Mouse (Mus musculus): ENCODE results near the gene Vps53.
A peak's percentile ranks its signal among the peaks of the same experiment; 100 is the strongest.

The Vps53 gene

DNA sequence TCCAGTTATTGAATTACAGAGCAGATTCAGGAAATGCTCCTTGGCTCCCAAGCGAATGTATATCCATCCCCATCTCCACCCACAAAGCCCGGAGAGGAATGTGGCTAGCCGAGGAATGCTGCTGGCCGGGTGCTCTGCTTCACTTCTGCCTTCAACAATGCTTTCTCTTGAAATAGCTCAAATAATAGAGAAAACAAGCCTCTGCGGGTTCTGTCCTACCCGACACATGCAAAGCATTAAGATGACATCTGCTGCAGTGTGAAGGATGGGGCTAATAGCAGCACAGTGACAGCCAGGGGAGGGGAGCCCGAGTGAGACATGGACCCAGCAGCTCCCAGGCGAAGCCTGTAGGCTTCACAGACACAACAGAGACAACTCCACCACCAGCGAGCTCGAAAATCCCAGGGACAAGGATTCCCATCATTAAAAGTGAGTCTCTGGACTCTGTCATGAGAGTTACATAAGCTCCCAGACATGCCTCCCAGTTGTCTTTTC is 59.0 kb downstream of the Vps53 start:
- DNase-seq (ENCODE audit: extremely low read depth, low read depth), result no peak

- DNase-seq (ENCODE audit: extremely low read depth, low read depth), result no peak
Observed at GRCm38 (mm10) chr11:76110416-76110815, 69.0 kb downstream of the Vps53 start.

- no peak for DNase-seq (ENCODE audit: extremely low read depth, low read depth)
Observed at GRCm38 (mm10) chr11:76106551-76107496, 72.6 kb downstream of the Vps53 start.

GRCm38 (mm10) chr11:76101154-76101553 is 78.3 kb downstream of the Vps53 start:
- DNase-seq (ENCODE audit: extremely low read depth, low read depth), result no peak

- DNase-seq (ENCODE audit: extremely low read depth, low read depth), result no peak
Observed at GRCm38 (mm10) chr11:76099193-76099975, 80.1 kb downstream of the Vps53 start.

DNA sequence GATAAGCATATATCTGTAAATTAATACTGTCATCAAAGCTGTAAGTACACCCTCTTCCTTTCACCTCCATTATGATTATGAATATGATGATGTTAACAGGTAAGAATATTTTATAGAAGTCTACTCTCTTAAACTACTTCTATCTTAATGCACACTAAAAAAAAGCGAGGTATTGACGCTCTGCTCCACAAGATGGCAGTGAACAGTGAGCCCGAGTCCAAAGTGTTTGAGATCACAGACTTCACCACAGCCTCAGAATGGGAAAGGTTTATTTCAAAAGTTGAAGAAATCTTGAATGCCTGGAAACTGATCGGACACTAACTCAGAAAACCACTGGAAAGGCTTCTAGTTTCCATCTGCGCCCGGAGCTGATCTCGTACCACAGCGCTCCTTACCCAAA is 85.8 kb downstream of the Vps53 start:
- DNase-seq (ENCODE audit: extremely low read depth, low read depth), result no peak

- no peak for DNase-seq (ENCODE audit: extremely low read depth, low read depth)
Observed at GRCm38 (mm10) chr11:76089776-76090175, 89.7 kb downstream of the Vps53 start.

DNA sequence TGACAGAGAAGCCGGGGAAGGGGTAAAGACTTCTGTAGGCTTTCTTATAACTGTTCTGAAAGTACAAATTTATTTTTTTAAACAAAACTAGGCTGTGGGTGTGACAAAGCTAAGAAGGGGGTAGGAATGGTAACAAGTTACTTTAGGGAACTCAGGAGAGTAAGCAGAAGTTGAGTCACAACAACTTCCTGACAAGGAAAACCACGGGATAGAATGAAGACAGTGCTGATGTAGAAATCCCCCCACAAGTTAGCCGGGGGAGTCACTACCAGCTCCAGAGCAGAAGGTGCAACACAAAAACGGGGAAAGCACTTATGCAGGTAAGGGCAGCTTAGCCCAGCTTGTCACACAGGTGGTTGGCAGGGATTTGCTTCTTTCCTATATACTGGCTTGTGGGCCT is 90.9 kb downstream of the Vps53 start:
- no peak for DNase-seq (ENCODE audit: extremely low read depth, low read depth)

- peak; percentile 31 for DNase-seq (ENCODE audit: extremely low read depth, low read depth)
Observed at GRCm38 (mm10) chr11:76085898-76086591, 93.4 kb downstream of the Vps53 start.

- DNase-seq (ENCODE audit: extremely low read depth, low read depth), result no peak
Observed at GRCm38 (mm10) chr11:76084943-76085342, 94.5 kb downstream of the Vps53 start.

DNA sequence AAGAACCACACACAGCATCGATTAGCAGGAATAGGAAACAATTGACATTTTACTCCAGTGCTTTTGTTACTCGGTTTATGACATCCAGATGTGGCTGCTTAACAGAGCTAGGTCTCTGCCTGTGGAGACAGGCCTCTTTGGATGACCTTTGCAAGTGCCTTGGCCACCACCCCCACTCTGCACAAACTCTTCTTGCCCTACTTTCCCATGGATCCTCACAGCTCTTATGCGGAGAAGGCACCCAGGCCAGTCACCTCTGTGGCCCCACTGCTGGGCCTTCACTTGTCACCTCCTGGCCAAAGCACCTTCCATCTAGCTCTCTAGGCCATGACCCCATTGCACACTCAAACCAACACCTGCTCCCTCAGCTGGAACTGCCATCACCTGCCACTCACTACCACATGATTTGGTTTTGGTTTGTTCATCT is 95.5 kb downstream of the Vps53 start:
- DNase-seq (ENCODE audit: extremely low read depth, low read depth), result no peak

GRCm38 (mm10) chr11:76081048-76081640 is 98.3 kb downstream of the Vps53 start:
- DNase-seq (ENCODE audit: extremely low read depth, low read depth), result no peak

DNA sequence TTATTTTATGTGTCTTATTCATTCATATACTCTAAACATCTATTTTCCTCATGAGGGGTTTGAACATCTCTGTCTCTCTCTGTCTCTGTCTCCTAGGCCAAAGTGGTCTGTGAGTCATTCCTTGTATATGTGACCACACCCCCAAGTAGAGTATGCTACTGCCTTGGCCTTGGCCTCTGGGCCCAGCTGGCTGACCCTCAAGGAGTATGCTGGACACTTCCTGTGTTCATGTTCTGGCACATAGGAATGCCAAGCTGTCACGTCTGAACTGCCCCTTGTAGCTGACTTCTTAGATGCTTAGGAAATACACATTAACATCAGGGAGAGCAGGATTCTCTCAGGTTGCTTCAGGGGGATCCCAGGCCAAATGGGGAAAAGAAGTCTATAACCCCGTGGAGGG is 99.2 kb downstream of the Vps53 start:
- DNase-seq (ENCODE audit: extremely low read depth, low read depth), result no peak

- DNase-seq (ENCODE audit: extremely low read depth, low read depth), result no peak
Observed at GRCm38 (mm10) chr11:76077341-76077740, 102.1 kb downstream of the Vps53 start.

DNA sequence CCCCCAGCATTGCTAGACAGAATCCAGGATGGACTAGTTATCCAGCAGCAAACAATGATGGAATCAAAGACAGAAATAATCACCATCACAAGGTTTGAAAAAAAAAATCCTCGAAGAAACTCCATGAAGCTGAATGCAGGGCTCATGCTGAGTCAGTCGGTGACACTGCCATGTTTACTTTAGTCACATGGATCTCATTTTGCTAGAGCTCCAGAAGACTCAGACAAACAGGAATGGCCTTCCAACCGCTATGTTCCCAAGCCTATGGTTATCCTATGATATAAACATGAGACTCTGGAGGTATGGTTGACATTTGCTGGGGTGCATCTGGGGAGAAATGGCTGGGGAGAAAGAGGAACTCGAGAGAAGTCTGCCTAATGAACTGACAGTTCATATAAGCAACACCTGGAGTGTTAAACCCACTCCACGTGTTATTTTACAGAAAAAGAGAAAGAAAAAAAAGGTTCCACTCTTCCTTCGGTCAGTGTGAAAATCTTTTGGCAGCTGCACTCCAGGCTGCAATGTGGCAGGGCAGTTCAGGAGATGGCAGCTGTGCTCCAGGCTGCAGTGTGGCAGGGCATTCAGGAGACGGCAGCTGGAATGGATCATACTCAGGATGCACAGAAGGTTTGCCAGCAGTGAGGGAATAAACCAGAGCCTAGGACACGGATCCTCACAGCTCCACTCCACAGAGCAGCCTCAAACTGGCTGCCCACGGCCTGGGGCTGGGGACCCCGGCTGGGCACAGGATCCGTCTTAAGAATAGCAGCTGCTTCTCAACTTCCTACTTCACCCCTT is 105.0 kb downstream of the Vps53 start:
- no peak for DNase-seq (ENCODE audit: extremely low read depth, low read depth)

DNA sequence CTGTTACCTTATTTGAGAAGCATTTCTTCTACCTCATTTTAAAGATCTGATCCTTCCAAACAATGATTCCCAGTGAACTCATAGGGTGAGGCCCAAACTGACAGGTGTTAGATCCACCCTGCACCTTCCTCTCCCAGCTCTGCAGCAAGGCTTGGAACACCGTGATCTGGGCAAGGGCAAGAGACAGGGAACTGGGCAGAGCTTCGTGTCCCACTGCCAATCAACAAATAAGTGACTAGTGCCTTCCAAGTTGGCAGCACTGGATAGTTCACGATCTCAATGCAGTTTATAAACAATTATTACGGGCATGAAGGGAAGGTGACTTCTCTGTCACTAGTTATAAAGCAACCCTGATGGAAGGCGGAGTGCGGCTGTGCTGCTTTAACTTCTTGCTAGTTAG is 109.6 kb downstream of the Vps53 start:
- no peak for DNase-seq (ENCODE audit: extremely low read depth, low read depth)

- no peak for DNase-seq (ENCODE audit: extremely low read depth, low read depth)
Observed at GRCm38 (mm10) chr11:76066563-76067156, 112.8 kb downstream of the Vps53 start.

DNA sequence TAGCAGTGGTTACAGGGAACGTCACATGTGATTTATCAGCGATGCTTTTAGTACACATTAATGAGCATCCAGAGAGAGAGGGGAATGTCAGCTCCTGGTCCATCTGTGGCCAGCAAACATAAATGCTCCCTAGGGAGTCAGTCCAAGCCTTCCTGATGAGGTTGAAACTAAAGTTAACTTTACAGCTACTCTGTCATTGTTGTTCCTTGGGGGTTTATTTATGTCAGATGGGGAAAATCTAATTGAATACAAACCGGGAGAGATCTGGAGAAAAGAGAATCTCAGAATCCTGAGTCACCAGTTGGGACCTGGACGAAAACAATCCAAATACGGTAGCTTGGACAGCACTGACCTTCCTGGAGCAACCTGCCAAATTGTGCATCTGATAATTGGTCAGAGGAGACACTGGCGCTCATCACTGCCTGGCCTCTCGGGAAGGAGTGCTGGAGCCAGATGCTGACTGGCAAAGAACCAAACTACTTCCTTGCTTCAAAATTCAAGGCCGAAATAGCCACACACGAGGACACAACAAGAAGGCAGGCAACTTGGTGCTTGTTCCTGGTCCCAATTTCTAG is 113.8 kb downstream of the Vps53 start:
- no peak for DNase-seq (ENCODE audit: extremely low read depth, low read depth)

DNA sequence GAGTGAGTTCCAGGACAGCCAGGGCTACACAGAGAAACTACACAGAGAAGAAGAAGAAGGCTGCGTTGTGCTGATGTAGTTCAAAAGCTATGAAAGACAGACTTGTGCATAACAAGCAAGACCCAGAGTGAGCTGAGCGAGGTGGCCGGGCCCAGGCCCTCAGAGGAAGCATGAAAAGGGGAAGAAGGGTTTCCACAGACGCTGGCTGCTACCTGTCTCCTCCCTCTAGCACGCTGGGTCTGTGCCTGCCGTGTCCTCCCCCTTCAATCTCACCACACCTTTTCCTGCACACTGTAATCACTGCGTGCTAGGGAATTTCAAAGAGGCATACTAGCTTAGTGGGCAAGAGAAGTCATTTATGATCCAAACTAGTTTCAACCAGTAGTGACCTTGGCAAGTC is 115.0 kb downstream of the Vps53 start:
- DNase-seq (ENCODE audit: extremely low read depth, low read depth), result no peak

- DNase-seq (ENCODE audit: extremely low read depth, low read depth), result no peak
Observed at GRCm38 (mm10) chr11:76060906-76061305, 118.5 kb downstream of the Vps53 start.

All from MEL-GATA-1-ER (cell line).